Mouse (Mus musculus) hindbrain, embryonic 13.5 days (tissue): ENCODE data around the gene Atrn. TPM values are rescaled to one million over a fixed set of nuclear protein-coding genes. Genes with fewer than 3 reads are reported as not detected.
"Not testable (repeated sequence)": the region's sequence is repeated elsewhere in the genome, so short reads cannot be mapped to it uniquely, and the experiment has no call there.

Source experiments
- ATAC-seq: fragments of 200-750 bp; cut with Nextera tagmentation; 2 replicates; pipeline ENCODE4 v1.8.0; 2017; ENCODE audit warnings: moderate TSS enrichment; ENCODE audit not compliant: low FRiP score
- H3K27ac ChIP-seq: fragments of 300-500 bp; sonication (generic); 2 replicates; pipeline ENCODE4 v1.5.1; 2015; ENCODE audit warnings: inconsistent platforms, mild to moderate bottlenecking, moderate library complexity
- H3K27me3 ChIP-seq: fragments of 300-500 bp; sonication (generic); 2 replicates; pipeline ENCODE4 v1.6.1; 2015; ENCODE audit warnings: mild to moderate bottlenecking, inconsistent platforms
- H3K36me3 ChIP-seq: fragments of 300-500 bp; sonication (generic); 2 replicates; pipeline ENCODE4 v1.6.1; 2015; ENCODE audit warnings: mild to moderate bottlenecking, inconsistent platforms
- H3K4me1 ChIP-seq: fragments of 300-500 bp; sonication (generic); replicated peaks from 2 replicates; pipeline ENCODE4 v1.6.1; 2015; ENCODE audit warnings: inconsistent platforms
- H3K4me2 ChIP-seq: fragments of 300-500 bp; sonication (generic); 2 replicates; pipeline ENCODE4 v1.6.1; 2015; ENCODE audit warnings: inconsistent platforms, mild to moderate bottlenecking, moderate library complexity
- H3K4me3 ChIP-seq: fragments of 300-500 bp; sonication (generic); 2 replicates; pipeline ENCODE4 v1.5.1; 2015; ENCODE audit warnings: mild to moderate bottlenecking, inconsistent platforms
- H3K9ac ChIP-seq: fragments of 300-500 bp; sonication (generic); 2 replicates; pipeline ENCODE4 v1.6.1; 2015; ENCODE audit warnings: mild to moderate bottlenecking, inconsistent platforms
- H3K9me3 ChIP-seq: fragments of 300-500 bp; sonication (generic); 2 replicates; pipeline ENCODE4 v1.6.1; 2016; ENCODE audit warnings: inconsistent platforms
- WGBS: fragments of 180-500 bp; shearing (Covaris S2); methylation state at CpG from one replicate; pipeline ENCODE4 v1.1.7; 2015; 5-methylcytosine and 5-hydroxymethylcytosine counted together
- polyA plus RNA-seq: library from polyadenylated mRNA; unstranded; fragments of >200 nt; fragmentation: Nextera tagmentation; extraction: Ambion mirVana; gene quantifications from 2 replicates; pipeline ENCODE4 v1.2.1, GENCODE M21; 2015

Atrn gene
- polyA plus RNA-seq, 1 experiment from 2014 or later, result 12.1 TPM

DNA sequence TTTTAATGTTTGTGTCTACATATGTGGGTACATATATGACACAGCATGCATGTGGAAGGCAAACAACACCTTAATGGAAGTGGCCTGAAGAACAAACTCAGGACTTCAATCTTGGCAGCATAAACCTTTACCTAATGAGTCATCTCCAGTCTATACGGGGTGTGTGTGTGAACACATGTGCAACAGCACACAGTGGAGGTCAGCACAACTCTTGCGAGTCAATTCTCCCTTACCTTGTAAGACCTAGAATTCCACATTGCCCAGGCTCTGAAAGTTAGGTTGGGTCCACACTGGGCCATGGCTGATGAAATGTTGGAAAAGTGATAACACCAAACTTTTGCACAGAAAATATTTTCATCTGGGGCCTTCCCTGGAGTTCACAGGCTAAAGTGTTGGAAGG lies 124.3 kb downstream of the Atrn start:
- no peaks in the 10 kb centered on the region for H3K4me1 ChIP-seq
- no peak overlapping the region for H3K27ac ChIP-seq
- peaks cover 31% of the 10 kb centered on the region for H3K36me3 ChIP-seq
- ATAC-seq, result no peak
- 0 out of 2 replicates have a peak, but pooled peaks cover 8% of the 10 kb centered on the region for H3K9me3 ChIP-seq
- H3K4me2 ChIP-seq, result no peak overlapping the region
- no peaks in the 10 kb centered on the region for H3K27me3 ChIP-seq
- no peak overlapping the region for H3K4me3 ChIP-seq
- WGBS, result 93% methylated on average over 2 of the region's 2 CpGs
- H3K9ac ChIP-seq, result no peak overlapping the region

- Histone ChIP-seq H3K36me3 (peaks cover 26% of the 10 kb centered on the region), H3K27me3 (no peaks in the 10 kb centered on the region), H3K4me2 (no peak overlapping the region), H3K9me3 (0 out of 2 replicates have a peak, but pooled peaks cover 8% of the 10 kb centered on the region), H3K4me1 (no peaks in the 10 kb centered on the region), H3K27ac (no peak overlapping the region), H3K4me3 (no peak overlapping the region), H3K9ac (no peak overlapping the region)
- 89% methylated on average over 1 of the region's 1 CpGs for WGBS
- ATAC-seq, result no peak
Measured at GRCm38 (mm10) chr2:131030998-131031397, 124.7 kb downstream of the Atrn start.

- H3K4me1 ChIP-seq, H3K27me3 ChIP-seq, H3K4me3 ChIP-seq, H3K9ac ChIP-seq, H3K27ac ChIP-seq, H3K4me2 ChIP-seq, H3K9me3 ChIP-seq, ATAC-seq: not testable (repeated sequence)
- WGBS, result 56% methylated on average over 1 of the region's 1 CpGs
- peaks cover 22% of the 10 kb centered on the region for H3K36me3 ChIP-seq
Measured at GRCm38 (mm10) chr2:131031406-131031805, 125.1 kb downstream of the Atrn start.

DNA sequence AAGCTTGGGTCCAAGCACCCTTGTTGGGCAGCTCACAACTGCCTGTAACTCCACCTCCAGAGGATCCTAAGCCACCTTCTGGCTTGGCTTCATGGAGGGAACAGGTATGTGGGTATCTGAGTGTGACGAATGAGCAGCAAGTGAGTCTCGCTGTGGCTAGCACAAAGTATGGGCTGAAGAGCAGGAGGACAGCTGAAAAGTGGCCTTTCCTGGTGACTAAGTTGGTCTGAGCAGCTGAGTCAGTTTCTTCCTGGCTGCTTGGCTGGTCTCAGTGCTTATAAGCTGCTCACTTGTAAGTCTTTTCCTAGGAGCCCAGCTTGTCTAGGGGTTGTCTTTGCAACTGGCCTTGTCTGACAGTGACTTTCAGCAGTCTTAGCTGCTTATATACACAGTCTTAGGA lies 130.0 kb downstream of the Atrn start:
- H3K27me3 ChIP-seq, result peaks cover 23% of the 10 kb centered on the region
- no peak overlapping the region for H3K4me3 ChIP-seq
- ATAC-seq, result no peak
- 97% methylated on average over 2 of the region's 2 CpGs for WGBS
- H3K36me3 ChIP-seq, result no peaks in the 10 kb centered on the region
- no peak overlapping the region for H3K4me2 ChIP-seq
- 0 out of 2 replicates have a peak, but pooled peaks cover 8% of the 10 kb centered on the region for H3K9me3 ChIP-seq
- no peak overlapping the region for H3K27ac ChIP-seq
- H3K4me1 ChIP-seq, result peaks cover 14% of the 10 kb centered on the region
- no peak overlapping the region for H3K9ac ChIP-seq

- Histone ChIP-seq H3K4me1 (peaks cover 19% of the 10 kb centered on the region), H3K27ac (no peak overlapping the region), H3K36me3 (no peaks in the 10 kb centered on the region), H3K27me3 (peaks cover 27% of the 10 kb centered on the region), H3K9me3 (0 out of 2 replicates have a peak, but pooled peaks cover 8% of the 10 kb centered on the region), H3K4me3 (no peak overlapping the region), H3K4me2 (no peak overlapping the region), H3K9ac (no peak overlapping the region)
- ATAC-seq, result no peak
Measured at GRCm38 (mm10) chr2:131036757-131037156, 130.5 kb downstream of the Atrn start.

- ATAC-seq, result no peak
- WGBS, result 69% methylated on average over 17 of the region's 17 CpGs
- Histone ChIP-seq H3K4me3 (no peak overlapping the region), H3K36me3 (no peaks in the 10 kb centered on the region), H3K27ac (no peak overlapping the region), H3K9me3 (0 out of 2 replicates have a peak, but pooled peaks cover 8% of the 10 kb centered on the region), H3K27me3 (peaks cover 34% of the 10 kb centered on the region), H3K4me2 (no peak overlapping the region), H3K9ac (no peak overlapping the region), H3K4me1 (peaks cover 22% of the 10 kb centered on the region)
Measured at GRCm38 (mm10) chr2:131037226-131037990, 131.1 kb downstream of the Atrn start.

DNA sequence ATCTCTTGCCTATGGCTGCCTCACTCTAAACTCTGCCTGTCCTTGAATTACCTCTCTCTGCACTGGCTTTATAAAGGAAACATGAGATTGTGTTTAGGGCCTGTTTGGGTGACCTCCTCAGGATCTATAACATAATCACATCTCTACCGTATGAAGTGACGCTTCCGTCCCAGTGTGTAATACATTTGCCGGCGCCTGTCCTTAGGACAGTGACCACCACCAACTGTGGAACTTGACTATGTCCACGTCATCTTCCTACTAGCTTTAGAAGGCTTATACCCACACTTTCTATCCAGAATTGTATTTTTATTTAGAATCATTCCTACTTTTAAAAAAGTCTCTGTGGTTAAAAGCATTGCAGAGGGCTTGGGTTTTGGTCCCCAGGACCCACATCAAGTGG lies 131.9 kb downstream of the Atrn start:
- Histone ChIP-seq H3K4me2 (no peak overlapping the region), H3K36me3 (no peaks in the 10 kb centered on the region), H3K27me3 (peaks cover 42% of the 10 kb centered on the region), H3K9me3 (0 out of 2 replicates have a peak, but pooled peaks cover 8% of the 10 kb centered on the region), H3K27ac (no peak overlapping the region), H3K4me3 (no peak overlapping the region), H3K9ac (no peak overlapping the region), H3K4me1 (peaks cover 22% of the 10 kb centered on the region)
- no peak for ATAC-seq
- 92% methylated on average over 6 of the region's 6 CpGs for WGBS

- Histone ChIP-seq H3K27ac (no peak overlapping the region), H3K4me2 (no peak overlapping the region), H3K36me3 (no peaks in the 10 kb centered on the region), H3K9me3 (0 out of 2 replicates have a peak, but pooled peaks cover 3% of the 10 kb centered on the region), H3K4me1 (peaks cover 22% of the 10 kb centered on the region), H3K27me3 (peaks cover 43% of the 10 kb centered on the region), H3K4me3 (no peak overlapping the region), H3K9ac (no peak overlapping the region)
- 87% methylated on average over 5 of the region's 5 CpGs for WGBS
- ATAC-seq, result no peak
Measured at GRCm38 (mm10) chr2:131038675-131039074, 132.4 kb downstream of the Atrn start.

DNA sequence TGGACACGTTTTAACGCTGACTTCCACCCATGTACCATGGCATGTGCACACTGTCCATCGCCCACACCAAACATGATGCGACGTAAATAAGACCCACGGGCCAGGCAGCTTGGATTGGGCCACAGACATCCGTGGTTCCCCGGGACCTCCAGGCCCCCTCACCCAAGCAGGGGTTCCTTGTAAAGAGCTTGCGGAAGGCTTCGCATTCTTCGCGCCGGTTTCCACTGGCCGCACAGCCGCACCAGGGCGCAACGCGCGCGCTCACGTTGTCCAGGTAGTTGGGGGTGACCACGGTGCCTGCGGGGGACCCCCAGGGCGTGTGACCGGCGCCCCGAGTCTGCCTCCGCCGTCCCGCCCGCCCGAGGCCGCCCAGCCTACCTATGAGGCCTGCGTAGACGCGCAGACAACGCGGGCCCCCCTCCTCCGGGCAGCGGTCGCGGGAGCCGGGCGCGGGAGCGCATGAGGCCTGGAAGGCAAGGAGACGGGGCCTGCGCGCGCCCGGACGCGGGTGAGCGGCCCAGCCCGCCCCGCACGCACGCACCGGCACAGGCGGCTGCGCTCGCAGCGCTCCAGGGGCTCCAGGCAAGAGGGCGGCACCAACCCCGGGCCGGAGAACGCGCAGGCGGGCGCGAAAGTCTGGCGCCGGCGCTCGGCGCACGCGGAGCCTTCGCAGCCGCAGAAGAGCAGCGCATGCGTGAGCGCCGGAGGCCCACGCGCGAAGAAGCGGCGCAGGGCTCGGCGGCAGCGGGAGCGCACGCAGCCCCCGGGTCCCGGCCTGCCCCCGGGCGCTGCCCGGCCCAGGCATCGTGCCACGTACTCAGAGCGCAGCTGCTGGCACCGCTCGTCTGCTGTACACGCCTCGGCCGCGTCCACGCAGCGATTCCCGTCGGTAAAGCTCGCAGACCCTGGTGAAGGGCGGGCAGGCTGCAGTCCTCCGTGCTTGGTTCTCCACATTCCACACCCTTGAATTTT lies 134.8 kb downstream of the Atrn start:
- WGBS, result 3% methylated on average over 110 of the region's 115 CpGs

DNA sequence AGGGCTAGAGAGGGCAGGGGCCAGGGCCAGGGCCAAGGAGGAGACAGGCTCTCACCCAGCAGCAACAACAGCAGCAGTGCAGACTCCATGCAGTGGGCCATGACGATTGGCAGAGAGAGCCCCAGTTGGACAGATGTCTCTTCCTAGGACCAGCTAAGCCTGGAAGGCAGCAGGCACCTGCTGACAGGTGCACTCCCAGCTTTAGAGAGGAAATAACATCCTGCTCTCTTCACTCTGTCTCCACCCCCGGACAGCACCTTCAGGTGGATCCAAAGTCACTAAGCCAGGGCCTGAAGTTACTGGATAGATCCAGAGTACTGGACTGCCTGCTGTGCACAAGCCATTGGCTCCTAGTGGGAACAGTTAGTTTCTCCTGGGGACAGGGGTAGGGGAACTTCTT lies 136.7 kb downstream of the Atrn start, which contains the start of gene Gfra4:
Gene Gfra4, minus strand, starts transcription at position 101 of the 400 bp plus-strand sequence.
- no peak for ATAC-seq
- Histone ChIP-seq H3K4me2 (peak within 1 kb of the TSS; percentile 83), H3K27me3 (peaks cover 43% of the 10 kb centered on the region), H3K9me3 (no peaks in the 10 kb centered on the region), H3K27ac (no peak within 1 kb of the TSS), H3K4me1 (peaks cover 22% of the 10 kb centered on the region), H3K36me3 (no peaks in the 10 kb centered on the region), H3K9ac (peak within 1 kb of the TSS; percentile 80), H3K4me3 (peak within 1 kb of the TSS; percentile 61)
- WGBS, result 61% methylated on average over 2 of the region's 2 CpGs

More for the DNA sequence above, 134.8 kb downstream of the Atrn start:
- Histone ChIP-seq H3K27ac (peak overlapping the region; percentile 76), H3K4me3 (peak overlapping the region; percentile 61), H3K27me3 (peaks cover 43% of the 10 kb centered on the region), H3K36me3 (no peaks in the 10 kb centered on the region), H3K9ac (peak overlapping the region; percentile 80), H3K9me3 (no peaks in the 10 kb centered on the region), H3K4me2 (peak overlapping the region; percentile 83), H3K4me1 (peaks cover 22% of the 10 kb centered on the region)
- ATAC-seq, result peak; percentile 81

GRCm38 (mm10) chr2:131044354-131044852 lies 138.1 kb downstream of the Atrn start:
- Histone ChIP-seq H3K4me2 (no peak overlapping the region), H3K36me3 (no peaks in the 10 kb centered on the region), H3K4me1 (peaks cover 22% of the 10 kb centered on the region), H3K4me3 (no peak overlapping the region), H3K9me3 (no peaks in the 10 kb centered on the region), H3K27me3 (peaks cover 40% of the 10 kb centered on the region), H3K27ac (no peak overlapping the region), H3K9ac (no peak overlapping the region)
- 11% methylated on average over 7 of the region's 7 CpGs for WGBS
- no peak for ATAC-seq
